Mouse (Mus musculus) thymus, adult 2 months (tissue): ENCODE measurements around the gene Gan. TPM values are rescaled to one million over a fixed set of nuclear protein-coding genes. Genes with fewer than 3 reads are reported as not detected.

Experiments
- DNase-seq: peaks from one replicate; pipeline ENCODE4 v3.0.0; 2021
- H3K27ac ChIP-seq: fragments of 200-500 bp; 2 replicates; pipeline ENCODE4 v1.5.1; 2012; ENCODE audit warnings: low read length, control low read depth; ENCODE audit not compliant: control insufficient read depth, insufficient read depth
- H3K27me3 ChIP-seq: fragments of 200-500 bp; 2 replicates; pipeline ENCODE4 v1.6.1; 2012; ENCODE audit warnings: mild to moderate bottlenecking, low read length, moderate library complexity, mixed read lengths; ENCODE audit not compliant: control insufficient read depth, insufficient read depth
- H3K36me3 ChIP-seq: fragments of 200-500 bp; 2 replicates; pipeline ENCODE4 v1.6.1; 2012; ENCODE audit warnings: mild to moderate bottlenecking, low read length, moderate library complexity; ENCODE audit not compliant: control insufficient read depth, insufficient read depth
- H3K4me1 ChIP-seq: fragments of 200-500 bp; replicated peaks from 2 replicates; pipeline ENCODE4 v1.6.1; 2012; ENCODE audit warnings: low read length; ENCODE audit not compliant: control insufficient read depth, insufficient read depth
- H3K4me3 ChIP-seq: fragments of 200-500 bp; 2 replicates; pipeline ENCODE4 v1.5.1; 2012; ENCODE audit warnings: mild to moderate bottlenecking, low read length, control low read depth, moderate library complexity; ENCODE audit not compliant: control insufficient read depth, insufficient read depth
- CTCF ChIP-seq: fragments of 200-500 bp; IDR thresholded peaks from 2 replicates; pipeline ENCODE4 v1.5.1; 2012; ENCODE audit warnings: mild to moderate bottlenecking, control low read depth, low read length, moderate library complexity, borderline replicate concordance; ENCODE audit not compliant: control insufficient read depth, poor library complexity, insufficient read depth; ENCODE audit errors: extremely low read depth
- POLR2A ChIP-seq: fragments of 200-500 bp; IDR thresholded peaks from 2 replicates; pipeline ENCODE4 v1.6.1; 2012; ENCODE audit warnings: mild to moderate bottlenecking, low read length, control low read depth, moderate library complexity; ENCODE audit not compliant: control insufficient read depth, poor library complexity, insufficient read depth; ENCODE audit errors: extremely low read depth
- WGBS: fragments of 180-500 bp; shearing (Covaris S2); methylation state at CpG from one replicate; pipeline ENCODE4 v1.1.7; 2018; 5-methylcytosine and 5-hydroxymethylcytosine counted together
- polyA plus RNA-seq: library from polyadenylated mRNA; depleted of rRNA; stranded (reverse); fragments of >200 nt; gene quantifications from 2 replicates; pipeline ENCODE4 v1.2.3, GENCODE M21; 2012

Gan gene
- polyA plus RNA-seq, 1 experiment = 6.3 TPM

GRCm38 (mm10) chr8:117196593-117196992 lies 38.7 kb downstream of the Gan start:
- no peak overlapping the region for H3K4me3 ChIP-seq
- 0 out of 2 replicates have a peak, but pooled peaks cover 3% of the 10 kb centered on the region for H3K36me3 ChIP-seq
- WGBS = 100% methylated on average over 4 of the region's 4 CpGs
- TF ChIP-seq CTCF = no peak
- TF ChIP-seq POLR2A = no peak
- DNase-seq = no peak
- no peak overlapping the region for H3K27ac ChIP-seq
- no peaks in the 10 kb centered on the region for H3K27me3 ChIP-seq
- H3K4me1 ChIP-seq = peaks cover 15% of the 10 kb centered on the region

DNA sequence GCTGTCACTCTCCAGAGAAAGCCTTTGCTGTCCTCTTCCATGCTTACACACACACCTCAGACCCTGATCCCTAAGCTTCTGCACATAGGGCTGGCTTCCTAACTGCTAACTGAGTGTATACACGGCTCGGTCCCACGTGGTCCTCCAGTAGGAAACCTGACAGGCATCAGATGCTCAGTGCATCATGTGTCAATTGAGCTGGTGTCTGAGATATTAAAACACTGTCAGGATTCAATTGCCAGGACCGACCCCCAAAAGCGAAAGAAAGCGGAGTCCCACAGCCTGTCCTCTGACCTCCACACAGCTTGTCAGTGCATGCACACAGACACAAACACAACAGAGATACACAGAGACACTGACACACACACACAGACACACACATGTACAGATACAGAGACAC lies 39.6 kb downstream of the Gan start:
- H3K36me3 ChIP-seq = 0 out of 2 replicates have a peak, but pooled peaks cover 3% of the 10 kb centered on the region
- WGBS = 97% methylated on average over 6 of the region's 6 CpGs
- no peak overlapping the region for H3K4me3 ChIP-seq
- H3K4me1 ChIP-seq = peaks cover 19% of the 10 kb centered on the region
- no peak for DNase-seq
- no peaks in the 10 kb centered on the region for H3K27me3 ChIP-seq
- TF ChIP-seq CTCF = no peak
- TF ChIP-seq POLR2A = no peak
- H3K27ac ChIP-seq = no peak overlapping the region

DNA sequence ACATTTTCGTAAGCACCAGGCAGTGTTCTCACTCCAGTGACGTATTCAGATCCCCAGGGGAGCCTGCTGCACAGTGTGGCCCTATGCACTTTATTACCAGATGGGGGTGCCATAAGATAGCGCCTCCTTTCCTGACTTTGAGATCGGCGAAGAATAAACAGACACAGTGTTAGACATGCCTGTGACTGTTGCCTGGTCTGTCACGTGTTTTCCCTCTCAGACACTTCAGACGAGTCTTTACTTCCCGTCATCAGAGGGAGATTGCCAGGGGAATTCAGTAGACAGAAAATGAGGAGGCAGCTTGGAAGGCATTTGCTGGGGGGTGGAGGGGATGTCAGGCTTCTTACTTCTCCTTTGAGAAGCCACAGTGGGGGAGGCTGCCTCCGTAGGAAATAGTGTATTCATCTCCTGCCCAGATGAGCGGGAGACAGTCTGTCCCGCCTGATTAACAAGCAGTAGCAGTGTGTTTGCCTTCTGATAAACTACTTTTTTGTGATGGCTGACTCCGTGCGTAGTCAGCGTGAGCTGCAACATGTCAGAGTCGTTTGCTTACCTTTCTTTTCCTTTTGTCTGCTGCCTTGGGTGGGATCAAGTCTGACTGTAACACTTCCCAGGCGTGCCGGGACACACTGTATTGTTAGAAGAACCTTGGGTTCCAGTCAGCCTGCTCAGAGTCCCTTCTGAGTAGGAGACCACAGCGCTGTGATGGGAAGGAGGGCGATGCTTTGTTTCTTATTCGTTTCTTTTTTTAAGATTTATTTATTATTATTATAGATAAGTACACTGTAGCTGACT lies 40.4 kb downstream of the Gan start:
- Histone ChIP-seq H3K36me3 (0 out of 2 replicates have a peak, but pooled peaks cover 3% of the 10 kb centered on the region), H3K4me1 (peaks cover 19% of the 10 kb centered on the region), H3K27ac (peak overlapping the region; percentile 39; the same call in 1 of the 2 replicates), H3K27me3 (no peaks in the 10 kb centered on the region), H3K4me3 (no peak overlapping the region)
- peak; percentile 72 for DNase-seq
- TF ChIP-seq CTCF (no peak), POLR2A (no peak)
- 29% methylated on average over 20 of the region's 20 CpGs for WGBS

DNA sequence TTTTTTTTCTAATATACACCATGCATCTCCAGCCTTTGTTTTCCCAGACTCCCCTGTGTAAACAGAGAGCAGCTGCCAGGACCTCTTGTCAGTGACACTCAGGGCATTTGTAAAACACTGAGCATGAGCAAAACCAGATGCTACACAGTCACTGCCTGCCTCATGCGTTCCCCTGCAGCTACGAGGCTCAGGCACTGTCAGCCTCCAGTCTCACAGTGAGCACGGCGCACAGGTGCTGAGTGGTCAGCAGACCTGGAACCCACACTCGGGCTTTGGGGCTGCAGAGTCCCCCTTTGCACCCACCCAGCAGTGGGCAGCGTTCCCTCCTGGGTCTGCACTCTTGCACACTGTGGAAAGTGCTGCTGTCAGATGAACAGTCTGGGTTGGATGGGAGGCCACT lies 41.7 kb downstream of the Gan start:
- no peak overlapping the region for H3K27ac ChIP-seq

DNA sequence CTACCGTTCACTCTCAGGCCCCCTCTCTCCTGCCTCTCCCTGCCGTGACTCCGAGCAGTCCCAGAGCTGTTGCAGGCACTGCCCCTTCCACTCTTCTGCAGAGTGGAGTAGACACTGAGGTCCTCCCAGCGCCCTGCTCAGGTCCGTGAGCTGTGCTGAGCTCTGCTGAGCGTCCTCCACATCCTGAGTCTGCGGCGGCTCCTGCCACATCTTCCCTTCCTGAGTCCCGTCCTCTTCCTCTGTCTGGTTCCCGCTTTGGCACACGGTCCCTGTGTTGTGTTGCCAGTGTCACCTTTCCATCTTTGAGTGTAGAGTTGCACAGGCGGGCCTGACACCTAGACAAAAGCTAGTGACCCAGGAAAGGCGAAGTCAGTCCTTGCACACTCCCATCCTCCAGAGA lies 42.4 kb downstream of the Gan start:
- WGBS = 87% methylated on average over 13 of the region's 13 CpGs
- TF ChIP-seq CTCF (no peak), POLR2A (no peak)
- Histone ChIP-seq H3K27ac (no peak overlapping the region), H3K27me3 (no peaks in the 10 kb centered on the region), H3K4me1 (peaks cover 19% of the 10 kb centered on the region), H3K36me3 (no peaks in the 10 kb centered on the region), H3K4me3 (no peak overlapping the region)
- DNase-seq = no peak

More for the DNA sequence above, 41.7 kb downstream of the Gan start:
- Histone ChIP-seq H3K4me1 (peaks cover 19% of the 10 kb centered on the region), H3K36me3 (no peaks in the 10 kb centered on the region), H3K27me3 (no peaks in the 10 kb centered on the region), H3K4me3 (no peak overlapping the region)
- DNase-seq = no peak
- 89% methylated on average over 6 of the region's 6 CpGs for WGBS
- TF ChIP-seq CTCF (no peak), POLR2A (no peak)

- H3K27ac ChIP-seq = no peak overlapping the region
- 95% methylated on average over 9 of the region's 9 CpGs for WGBS
- no peaks in the 10 kb centered on the region for H3K27me3 ChIP-seq
- no peaks in the 10 kb centered on the region for H3K36me3 ChIP-seq
- H3K4me1 ChIP-seq = peaks cover 19% of the 10 kb centered on the region
- no peak overlapping the region for H3K4me3 ChIP-seq
- DNase-seq = no peak
- no peak for TF ChIP-seq POLR2A
- no peak for TF ChIP-seq CTCF
Observed at GRCm38 (mm10) chr8:117200803-117201202, 42.9 kb downstream of the Gan start.
